Mouse (Mus musculus) ovary, adult 18-20 months (tissue): Measurements from ENCODE around the gene Tmem150a.

Experiments
- DNase-seq: peaks from one replicate; pipeline ENCODE4 v3.0.0; 2022; ENCODE audit warnings: low spot score, mixed read lengths

Tmem150a gene

GRCm38 (mm10) chr6:72355066-72355911 is at the start of gene Tmem150a:
TSS of gene Tmem150a (plus strand) at chr6:72355447.
- DNase-seq, result peak; percentile 75

GRCm38 (mm10) chr6:72312198-72312597 is 43.0 kb upstream of the Tmem150a start:
- DNase-seq, result no peak

DNA sequence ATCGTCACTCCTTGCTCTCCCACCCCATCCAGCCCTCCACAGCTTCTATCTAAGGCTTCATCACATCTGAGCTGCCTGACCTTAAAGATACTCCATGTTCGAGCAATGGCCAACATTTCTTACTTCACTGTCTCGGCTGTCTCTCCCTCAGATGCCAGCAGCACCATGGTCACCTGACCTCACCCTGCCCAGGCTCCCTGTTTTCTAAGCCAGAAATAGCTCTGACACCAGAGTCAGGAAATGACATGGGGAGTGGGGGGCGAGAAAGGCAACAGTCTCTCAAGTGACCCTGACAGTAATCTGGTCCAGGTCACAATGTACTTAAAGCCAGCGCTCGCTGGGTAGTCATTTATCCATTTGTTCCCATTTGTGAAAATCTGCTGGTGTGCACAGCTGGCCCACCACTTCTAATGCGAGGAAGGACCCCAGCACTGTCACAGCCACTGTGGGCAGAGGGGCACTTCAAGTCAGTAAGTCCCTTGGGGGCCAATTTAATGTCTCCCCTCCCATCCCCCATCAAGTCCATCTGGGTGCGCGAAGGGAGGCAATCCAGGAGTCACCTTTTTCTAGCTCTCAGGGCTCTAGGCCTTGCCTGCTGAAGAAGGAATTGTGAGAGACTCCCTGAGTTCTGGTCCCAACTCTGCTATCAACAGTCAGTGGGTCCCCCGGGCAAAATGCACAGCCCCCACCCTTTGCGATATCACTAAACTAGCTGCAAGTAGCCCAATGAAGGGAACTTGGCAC is 42.0 kb upstream of the Tmem150a start:
- peak; percentile 43 for DNase-seq

- DNase-seq, result no peak
These were observed 39.9 kb upstream of the Tmem150a start for GRCm38 (mm10) chr6:72315384-72315783.

DNA sequence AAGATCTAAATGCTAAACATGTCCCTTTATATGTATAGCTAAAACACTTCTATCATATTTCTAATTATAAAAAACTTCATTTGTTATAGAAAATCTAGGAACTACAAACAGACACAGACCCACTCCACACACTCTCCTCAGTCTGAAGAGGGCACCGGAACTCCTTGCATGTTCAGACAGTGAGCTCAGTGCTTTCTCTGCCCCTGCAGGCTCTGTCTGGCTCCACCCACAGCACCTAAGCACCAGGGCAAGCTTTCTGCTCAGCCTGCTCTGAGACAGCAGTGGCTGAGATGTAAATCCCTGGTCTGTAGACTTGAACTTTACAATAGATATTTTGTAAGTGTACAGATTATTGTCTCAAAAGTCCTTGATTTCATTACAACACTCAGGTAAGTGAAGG is 39.2 kb upstream of the Tmem150a start:
- no peak for DNase-seq

DNA sequence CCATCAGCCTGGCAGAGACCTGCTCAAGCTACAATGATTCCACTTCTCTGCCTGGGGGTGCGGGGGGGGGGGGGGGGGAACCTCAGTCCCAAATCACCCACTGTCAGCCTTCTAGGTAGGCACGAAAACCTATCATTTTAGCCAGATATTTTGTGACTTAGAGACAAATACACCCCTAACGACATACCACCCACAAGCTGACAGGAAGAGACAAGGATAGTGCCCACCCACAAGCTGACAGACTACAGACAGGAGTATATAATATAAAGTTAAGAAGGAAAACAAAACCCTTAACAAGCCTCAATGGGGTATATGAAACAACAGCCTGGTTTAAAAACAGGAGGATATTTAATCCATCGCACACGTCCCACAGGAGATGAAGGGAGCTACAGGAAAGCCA is 36.8 kb upstream of the Tmem150a start:
- no peak for DNase-seq

- DNase-seq, result no peak
These were observed 36.2 kb upstream of the Tmem150a start for GRCm38 (mm10) chr6:72319019-72319418.

- no peak for DNase-seq
These were observed 32.3 kb upstream of the Tmem150a start for GRCm38 (mm10) chr6:72322936-72323335.

DNA sequence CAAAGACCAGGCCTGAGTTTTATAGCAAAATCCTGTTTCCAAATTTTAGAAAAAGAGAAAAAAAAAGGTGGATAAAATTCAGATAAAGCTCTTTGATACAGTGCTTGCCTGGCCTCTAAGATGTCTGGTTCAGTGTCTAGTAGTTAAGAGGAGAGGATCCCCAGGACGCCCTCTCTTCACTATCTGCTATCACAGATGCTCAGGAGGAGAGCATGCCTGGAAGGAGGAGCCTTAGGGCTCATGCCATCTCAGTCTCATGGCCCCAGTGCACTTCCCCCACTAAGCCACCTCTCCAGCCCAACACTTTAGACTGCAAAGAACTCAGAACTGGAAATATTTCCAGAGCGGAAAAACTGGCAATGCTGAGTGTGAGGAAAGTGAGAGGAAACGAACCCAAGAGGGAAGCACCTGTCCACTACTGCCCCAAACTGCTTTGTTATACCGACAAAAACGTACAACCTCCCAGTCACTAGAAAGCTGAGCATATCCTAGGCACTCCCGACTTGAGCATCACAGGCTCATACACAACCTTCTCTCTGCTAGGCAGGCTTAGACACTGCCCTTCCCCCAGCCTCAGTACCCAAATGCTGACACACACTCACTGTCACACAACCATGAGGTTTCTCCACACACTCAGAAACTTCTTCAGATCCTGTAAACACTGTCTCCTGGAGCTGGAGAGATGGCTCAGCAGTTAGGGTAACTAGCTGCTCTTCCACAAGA is 31.3 kb upstream of the Tmem150a start:
- DNase-seq, result no peak

DNA sequence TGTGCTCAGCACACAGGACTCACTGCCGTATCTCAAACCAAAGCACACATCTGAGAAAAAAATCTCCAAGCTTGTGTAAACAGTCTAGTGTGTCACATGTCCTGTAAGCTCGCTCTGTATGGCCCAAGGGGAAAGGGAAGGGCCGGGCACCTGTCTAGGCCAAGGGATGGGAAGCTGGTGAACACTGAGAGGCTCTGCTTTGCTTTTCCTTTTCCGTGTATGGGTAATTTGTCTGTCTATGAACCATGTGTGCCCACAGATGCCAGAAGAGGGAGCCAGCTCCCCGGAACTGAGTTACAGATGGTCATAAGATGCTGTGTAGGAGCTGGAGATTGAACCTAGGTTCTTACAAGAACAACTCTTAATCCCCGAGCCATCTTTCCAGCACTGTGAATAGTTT is 29.0 kb upstream of the Tmem150a start:
- no peak for DNase-seq

DNA sequence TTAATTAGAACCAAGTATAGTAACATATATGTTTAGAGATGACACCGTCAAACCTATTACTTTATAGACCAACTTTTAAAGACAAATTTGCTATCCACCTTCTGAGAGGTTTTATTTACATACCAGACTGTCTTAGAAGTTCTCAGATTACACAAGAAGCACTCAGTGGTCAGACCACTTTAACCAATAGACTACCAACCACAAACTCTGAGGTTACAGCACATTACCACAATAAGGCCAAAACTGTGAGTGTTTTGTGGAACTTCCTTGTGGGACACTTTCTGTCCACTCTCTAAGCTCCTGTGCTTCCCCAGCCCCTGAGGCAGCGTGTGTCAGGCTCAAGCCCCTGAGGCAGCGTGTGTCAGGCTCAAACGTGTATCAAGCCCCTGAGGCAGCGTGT is 26.2 kb upstream of the Tmem150a start:
- DNase-seq, result no peak

- DNase-seq, result no peak
These were observed 25.1 kb upstream of the Tmem150a start for GRCm38 (mm10) chr6:72330133-72330532.

GRCm38 (mm10) chr6:72333111-72333510 is 22.1 kb upstream of the Tmem150a start:
- no peak for DNase-seq

- DNase-seq, result no peak
These were observed 14.8 kb upstream of the Tmem150a start for GRCm38 (mm10) chr6:72340481-72340880.

DNA sequence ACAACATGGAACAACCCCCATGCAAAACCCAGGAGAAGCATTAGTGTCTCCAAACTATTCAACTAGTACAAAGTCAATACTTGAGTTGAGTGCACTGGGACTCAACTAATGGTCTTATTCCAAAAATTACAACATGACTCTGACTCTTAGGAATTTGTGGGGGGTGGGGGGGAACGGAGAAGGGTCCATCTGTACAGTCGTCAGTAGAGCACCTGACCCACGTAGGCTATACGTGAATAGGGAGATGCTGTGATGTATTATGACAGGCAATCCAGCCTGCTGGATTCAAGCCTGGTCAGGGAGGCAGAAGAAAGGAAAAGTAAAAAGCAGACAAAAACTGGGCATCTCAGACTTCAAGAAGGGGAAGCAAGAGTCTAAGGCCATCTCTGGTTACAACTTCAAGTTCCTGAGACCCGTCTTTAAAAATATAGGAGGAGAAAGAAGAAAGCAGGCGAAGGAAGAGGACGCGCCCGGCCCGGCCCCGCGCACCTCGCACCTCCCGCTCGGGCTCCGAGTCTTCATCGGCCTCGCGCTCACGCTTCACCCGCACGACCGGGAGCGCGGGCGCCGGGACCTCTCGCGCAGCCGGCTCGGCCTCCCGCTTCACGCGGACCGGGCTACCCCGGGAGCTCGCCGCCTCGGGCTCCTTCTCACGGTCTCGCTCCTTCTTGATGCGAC is 10.7 kb upstream of the Tmem150a start:
- no peak for DNase-seq

- peak; percentile 87 for DNase-seq
These were observed 10.1 kb upstream of the Tmem150a start, which contains the start of gene Usp39 for GRCm38 (mm10) chr6:72345074-72345567. TSS of gene Usp39 (minus strand) at chr6:72345184.

GRCm38 (mm10) chr6:72345633-72346032 is 9.6 kb upstream of the Tmem150a start:
- DNase-seq, result no peak

DNA sequence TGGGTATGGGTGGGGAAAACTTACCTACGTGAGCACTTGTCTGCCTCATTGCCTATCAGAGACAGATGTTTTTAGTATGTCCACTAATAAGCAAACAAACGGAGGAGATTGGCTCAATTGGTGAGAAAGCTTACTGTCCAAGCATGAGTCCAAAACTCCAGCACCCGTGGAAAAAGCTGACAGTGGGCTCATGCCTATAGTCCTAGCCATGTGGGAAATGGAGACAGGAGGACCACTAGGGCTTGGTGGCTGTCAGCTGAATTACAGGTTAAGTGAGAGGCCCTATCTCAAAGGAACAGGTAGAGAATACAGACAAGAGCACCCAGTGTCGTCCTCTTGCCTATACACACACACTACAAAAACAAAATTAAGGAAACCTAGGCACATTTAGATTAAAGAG is 9.0 kb upstream of the Tmem150a start:
- no peak for DNase-seq

- no peak for DNase-seq
These were observed 7.9 kb upstream of the Tmem150a start, which contains the start of gene 0610030E20Rik for GRCm38 (mm10) chr6:72347166-72347941. TSS of gene 0610030E20Rik (plus strand) at chr6:72347317.

GRCm38 (mm10) chr6:72348411-72348810 is 6.8 kb upstream of the Tmem150a start:
- no peak for DNase-seq

DNA sequence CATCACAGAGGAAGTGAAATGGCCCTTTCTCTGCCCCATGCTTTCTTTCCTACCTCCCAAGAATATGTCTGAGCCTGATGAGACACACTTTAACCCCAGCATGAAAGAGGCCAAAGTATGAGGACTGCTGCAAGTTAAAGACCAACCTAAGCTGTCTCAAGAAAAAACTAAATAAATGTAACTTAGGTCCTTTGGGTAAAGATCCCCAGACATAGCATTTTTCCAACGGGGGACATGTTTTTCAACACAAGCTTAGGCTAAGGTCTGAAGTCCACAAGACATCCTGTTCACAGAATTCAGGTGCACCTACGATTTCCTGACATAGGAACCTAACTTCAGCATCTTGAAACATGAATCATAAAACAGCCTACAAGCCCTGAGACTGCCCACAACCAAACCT is 5.0 kb upstream of the Tmem150a start:
- no peak for DNase-seq
